ENCODE assay signal across 18 mouse cellular contexts in genomic region chr5:139337826-139338370, GRCm38 (mm10). TPM values are rescaled to one million over a fixed set of nuclear protein-coding genes. Genes with fewer than 3 reads are reported as not detected.
DNase-seq lines count a peak whose midpoint lies in the region; ATAC-seq and TF ChIP-seq lines count a peak whose summit lies in the region.
"Had no signal": no experiment of that assay in that cellular context is flagged by ENCODE, and none has a peak within 500 bp of the region (broad histone marks: within the 10 kb centered on the region; RNA-seq: fewer than 3 reads in every experiment).

No protein-coding gene starts in this region.

- no peak for TF ChIP-seq EP300 in stomach, postnatal 0 days (optimal IDR thresholded peaks at IDR 0.05)
- TF ChIP-seq EP300 in lung, postnatal 0 days (IDR thresholded peaks at IDR 0.05): no peak

- no peak for DNase-seq in layer of hippocampus, adult 2 months (ENCODE audit: low spot score in 2 of 2)
- DNase-seq in layer of hippocampus, adult 11-12 months (ENCODE audit: low spot score): no peak
- peak; percentile 81 for DNase-seq in cerebellum, adult 11 months
- no peak for DNase-seq in stomach, postnatal 0 days (ENCODE audit: low spot score)
- DNase-seq in forebrain, embryonic 14.5 days (ENCODE audit: low spot score): no peak
- DNase-seq in lung, postnatal 0 days (ENCODE audit: low spot score): no peak
- DNase-seq: adrenal gland, postnatal 14 days; thymus, postnatal 36 days had no signal

- ATAC-seq in heart, embryonic 12.5 days (ENCODE audit: insufficient number of reproducible peaks, low FRiP score): peak; percentile 68
- ATAC-seq in stomach, postnatal 0 days (ENCODE audit: low FRiP score, low TSS enrichment): peak; percentile 24
- no peak for ATAC-seq in forebrain, embryonic 14.5 days
- no peak for ATAC-seq in lung, postnatal 0 days
- ATAC-seq: CD4-positive, CD25-positive, alpha-beta regulatory T cell, adult 4 months; midbrain, embryonic 13.5 days had no signal

- WGBS in heart, embryonic 12.5 days: 28% methylated on average over 13 of the region's 13 CpGs
- WGBS in stomach, postnatal 0 days: 69% methylated on average over 13 of the region's 13 CpGs
- WGBS in forebrain, embryonic 14.5 days: 85% methylated on average over 13 of the region's 13 CpGs
- 65% methylated on average over 12 of the region's 13 CpGs for WGBS in lung, postnatal 0 days

- peak overlapping the region; percentile 46 for H3K4me2 ChIP-seq in heart, embryonic 12.5 days
- H3K4me2 ChIP-seq in stomach, postnatal 0 days (replicated peaks; ENCODE audit: low read depth): no peak overlapping the region
- no peak overlapping the region for H3K4me2 ChIP-seq in forebrain, embryonic 14.5 days (ENCODE audit: low read length)
- no peak overlapping the region for H3K4me2 ChIP-seq in lung, postnatal 0 days (replicated peaks; ENCODE audit: low read depth, low read length)
- H3K4me2 ChIP-seq: limb, embryonic 15.5 days; midbrain, embryonic 13.5 days; neural tube, embryonic 15.5 days had no signal

- H3K27ac ChIP-seq in layer of hippocampus, adult 2 months: peak overlapping the region; percentile 28; the same call in 1 of the 2 replicates
- peak overlapping the region; percentile 90 for H3K27ac ChIP-seq in heart, embryonic 12.5 days (ENCODE audit: poor library complexity, severe bottlenecking)
- no peak overlapping the region for H3K27ac ChIP-seq in stomach, postnatal 0 days (replicated peaks)
- H3K27ac ChIP-seq in forebrain, embryonic 14.5 days (ENCODE audit: low read depth, low read length): no peak overlapping the region
- H3K27ac ChIP-seq in lung, postnatal 0 days (ENCODE audit: low read length): no peak overlapping the region
- H3K27ac ChIP-seq: kidney, postnatal 0 days; limb, embryonic 15.5 days; midbrain, embryonic 13.5 days; neural tube, embryonic 15.5 days had no signal

- H3K27me3 ChIP-seq in heart, embryonic 12.5 days (replicated peaks): peaks cover 9% of the 10 kb centered on the region; the same call in 1 of the 2 replicates
- no peaks in the 10 kb centered on the region for H3K27me3 ChIP-seq in stomach, postnatal 0 days (ENCODE audit: control insufficient read depth, insufficient read depth, low read length)
- no peaks in the 10 kb centered on the region for H3K27me3 ChIP-seq in forebrain, embryonic 14.5 days (replicated peaks; ENCODE audit: control insufficient read depth, insufficient read depth, low read length)
- no peaks in the 10 kb centered on the region for H3K27me3 ChIP-seq in lung, postnatal 0 days (replicated peaks; ENCODE audit: insufficient read depth, low read length)
- H3K27me3 ChIP-seq: limb, embryonic 15.5 days; midbrain, embryonic 13.5 days; neural tube, embryonic 15.5 days had no signal

- H3K36me3 ChIP-seq in heart, embryonic 12.5 days: peaks cover 71% of the 10 kb centered on the region
- peaks cover 19% of the 10 kb centered on the region for H3K36me3 ChIP-seq in stomach, postnatal 0 days (ENCODE audit: control insufficient read depth, insufficient read depth, low read length)
- peaks cover 76% of the 10 kb centered on the region for H3K36me3 ChIP-seq in forebrain, embryonic 14.5 days (ENCODE audit: control insufficient read depth, insufficient read depth, low read length)
- H3K36me3 ChIP-seq in lung, postnatal 0 days (ENCODE audit: insufficient read depth, low read length): peaks cover 11% of the 10 kb centered on the region; the same call in 1 of the 2 replicates

- TF ChIP-seq CTCF in layer of hippocampus, adult 2 months (conservative IDR thresholded peaks at IDR 0.05): no peak
- no peak for TF ChIP-seq CTCF in stomach, postnatal 0 days (IDR thresholded peaks at IDR 0.05; ENCODE audit: low read depth)
- no peak for TF ChIP-seq CTCF in lung, postnatal 0 days (IDR thresholded peaks at IDR 0.05)

- H3K4me3 ChIP-seq in layer of hippocampus, adult 2 months: no peak overlapping the region
- no peak overlapping the region for H3K4me3 ChIP-seq in heart, embryonic 12.5 days
- no peak overlapping the region for H3K4me3 ChIP-seq in stomach, postnatal 0 days (ENCODE audit: low read depth, low read length)
- no peak overlapping the region for H3K4me3 ChIP-seq in forebrain, embryonic 14.5 days (ENCODE audit: low read depth, low read length)
- no peak overlapping the region for H3K4me3 ChIP-seq in lung, postnatal 0 days (ENCODE audit: low read depth, low read length)
- H3K4me3 ChIP-seq: erythroblast, embryonic 14.5 days; limb, embryonic 15.5 days; midbrain, embryonic 13.5 days; neural tube, embryonic 15.5 days had no signal

- no peaks in the 10 kb centered on the region for H3K9me3 ChIP-seq in heart, embryonic 12.5 days (replicated peaks)
- H3K9me3 ChIP-seq in stomach, postnatal 0 days (ENCODE audit: control insufficient read depth, low read length): no peaks in the 10 kb centered on the region
- H3K9me3 ChIP-seq in forebrain, embryonic 14.5 days (replicated peaks; ENCODE audit: control insufficient read depth, low read length): no peaks in the 10 kb centered on the region
- H3K9me3 ChIP-seq in lung, postnatal 0 days (ENCODE audit: low read length): no peaks in the 10 kb centered on the region
- H3K9me3 ChIP-seq: limb, embryonic 15.5 days; midbrain, embryonic 13.5 days; neural tube, embryonic 15.5 days had no signal

- peak overlapping the region; percentile 52 for H3K9ac ChIP-seq in heart, embryonic 12.5 days
- no peak overlapping the region for H3K9ac ChIP-seq in stomach, postnatal 0 days (ENCODE audit: low read length)
- no peak overlapping the region for H3K9ac ChIP-seq in forebrain, embryonic 14.5 days (ENCODE audit: low read length)
- H3K9ac ChIP-seq in lung, postnatal 0 days (replicated peaks; ENCODE audit: low read depth): no peak overlapping the region
- H3K9ac ChIP-seq: limb, embryonic 15.5 days; midbrain, embryonic 13.5 days; neural tube, embryonic 15.5 days had no signal

- H3K4me1 ChIP-seq in heart, embryonic 12.5 days (replicated peaks): peaks cover 34% of the 10 kb centered on the region
- no peaks in the 10 kb centered on the region for H3K4me1 ChIP-seq in stomach, postnatal 0 days (replicated peaks; ENCODE audit: control insufficient read depth, insufficient read depth)
- H3K4me1 ChIP-seq in forebrain, embryonic 14.5 days (ENCODE audit: control insufficient read depth, insufficient read depth, low read length): no peaks in the 10 kb centered on the region
- H3K4me1 ChIP-seq in lung, postnatal 0 days (ENCODE audit: insufficient read depth, low read depth, low read length): no peaks in the 10 kb centered on the region

RNA-seq across cellular contexts. Expression of gene Adap1, which starts 12.5 kb away (rescaled TPM):
- total RNA-seq in layer of hippocampus, adult 2 months (2021): 100 to 1,000 TPM; 162 to 171 TPM
- polyA plus RNA-seq in heart, embryonic 12.5 days (2016; fragmentation: Nextera tagmentation; extraction: Ambion mirVana): 1.1 and 2.1 TPM in 2 replicates
- polyA plus RNA-seq in stomach, postnatal 0 days (2015; fragmentation: Nextera tagmentation; extraction: Ambion mirVana): 13.8 and 14.9 TPM in 2 replicates
- polyA plus RNA-seq in forebrain, embryonic 14.5 days (2014; fragmentation: Nextera tagmentation; extraction: Ambion mirVana): 12.8 and 21.6 TPM in 2 replicates
- 3.6 and 4.1 TPM in 2 replicates for polyA plus RNA-seq in lung, postnatal 0 days (2015; fragmentation: Nextera tagmentation; extraction: Ambion mirVana)

RNA-seq across cellular contexts. Expression of gene Cox19, which starts 13.3 kb away (rescaled TPM):
- 10 to 100 TPM; 74.3 to 76.8 TPM for total RNA-seq in layer of hippocampus, adult 2 months (2021)
- polyA plus RNA-seq in heart, embryonic 12.5 days (2016; fragmentation: Nextera tagmentation; extraction: Ambion mirVana): 66.2 and 72.6 TPM in 2 replicates
- polyA plus RNA-seq in stomach, postnatal 0 days (2015; fragmentation: Nextera tagmentation; extraction: Ambion mirVana): 109 and 114 TPM in 2 replicates
- 127 and 155 TPM in 2 replicates for polyA plus RNA-seq in forebrain, embryonic 14.5 days (2014; fragmentation: Nextera tagmentation; extraction: Ambion mirVana)
- polyA plus RNA-seq in lung, postnatal 0 days (2015; fragmentation: Nextera tagmentation; extraction: Ambion mirVana): 60.5 and 61.6 TPM in 2 replicates

RNA-seq across cellular contexts. Expression of gene Cyp2w1, which starts 14.5 kb away (rescaled TPM):
- total RNA-seq in layer of hippocampus, adult 2 months (2021): not detected
- not detected in 2 replicates for polyA plus RNA-seq in heart, embryonic 12.5 days (2016; fragmentation: Nextera tagmentation; extraction: Ambion mirVana)
- polyA plus RNA-seq in stomach, postnatal 0 days (2015; fragmentation: Nextera tagmentation; extraction: Ambion mirVana): 4.8 and 8.5 TPM in 2 replicates
- polyA plus RNA-seq in forebrain, embryonic 14.5 days (2014; fragmentation: Nextera tagmentation; extraction: Ambion mirVana): not detected in 2 replicates
- not detected in 2 replicates for polyA plus RNA-seq in lung, postnatal 0 days (2015; fragmentation: Nextera tagmentation; extraction: Ambion mirVana)
- total RNA-seq: adrenal gland, postnatal 14 days; hematopoietic stem cell, adult 5-6 weeks; left cerebral cortex, adult 18-20 months had no signal
- polyA plus RNA-seq: CD4-positive, CD25-positive, alpha-beta regulatory T cell, adult 4 months; frontal cortex, adult 2 months; kidney, postnatal 0 days; midbrain, embryonic 13.5 days; neural tube, embryonic 15.5 days had no signal

RNA-seq across cellular contexts. Expression of gene Gpr146, which starts 39.6 kb away (rescaled TPM):
- 10 to 100 TPM; 11.5 to 12.8 TPM for total RNA-seq in layer of hippocampus, adult 2 months (2021)
- 8.2 and 8.5 TPM in 2 replicates for polyA plus RNA-seq in heart, embryonic 12.5 days (2016; fragmentation: Nextera tagmentation; extraction: Ambion mirVana)
- 3.5 TPM in 2 replicates for polyA plus RNA-seq in stomach, postnatal 0 days (2015; fragmentation: Nextera tagmentation; extraction: Ambion mirVana)
- polyA plus RNA-seq in forebrain, embryonic 14.5 days (2014; fragmentation: Nextera tagmentation; extraction: Ambion mirVana): 0.85 and 0.93 TPM in 2 replicates
- 22.7 and 28.1 TPM in 2 replicates for polyA plus RNA-seq in lung, postnatal 0 days (2015; fragmentation: Nextera tagmentation; extraction: Ambion mirVana)

Comparison
In these comparisons a context has a peak if more than half of its experiments do, and no peak if none do; other contexts are left out.
1. H3K27ac ChIP-seq: peak in layer of hippocampus, adult 2 months (single experiment) and heart, embryonic 12.5 days (single experiment); none in stomach, postnatal 0 days (single experiment), forebrain, embryonic 14.5 days (single experiment) and lung, postnatal 0 days (single experiment).
2. ATAC-seq: peak in heart, embryonic 12.5 days (single experiment) and stomach, postnatal 0 days (single experiment); none in forebrain, embryonic 14.5 days (single experiment) and lung, postnatal 0 days (single experiment).